Mouse (Mus musculus) cerebellum, adult 11-12 months (tissue): ENCODE results near the gene Sfxn2.

Source experiments
- DNase-seq: peaks from one replicate; pipeline ENCODE4 v3.0.0; 2022

Sfxn2 gene

GRCm38 (mm10) chr19:46600371-46600770, 27.2 kb downstream of the Sfxn2 start:
- no peak for DNase-seq

DNA sequence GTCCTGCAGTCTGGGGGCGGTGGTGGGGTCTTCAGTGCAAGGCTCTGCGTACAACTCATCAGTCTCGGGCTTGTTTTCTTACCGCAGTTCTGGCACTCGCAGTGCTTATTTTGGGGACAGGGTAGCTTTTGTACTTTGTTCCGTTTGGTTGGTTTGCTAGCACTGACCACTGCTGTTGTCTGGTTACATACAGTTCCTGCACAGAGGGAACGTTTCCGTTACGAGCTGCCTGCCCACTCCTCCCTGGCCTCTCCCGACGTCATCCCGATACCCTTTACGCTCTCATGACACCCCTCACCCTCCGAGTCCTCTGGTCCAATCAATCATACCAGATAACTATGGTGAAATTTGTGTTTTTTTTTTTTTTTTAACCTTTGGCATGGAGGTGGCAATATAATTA, 28.3 kb downstream of the Sfxn2 start:
- DNase-seq: no peak

- no peak for DNase-seq
Observed at GRCm38 (mm10) chr19:46602406-46602805, 29.2 kb downstream of the Sfxn2 start.

GRCm38 (mm10) chr19:46606718-46607117, 33.6 kb downstream of the Sfxn2 start:
- no peak for DNase-seq

DNA sequence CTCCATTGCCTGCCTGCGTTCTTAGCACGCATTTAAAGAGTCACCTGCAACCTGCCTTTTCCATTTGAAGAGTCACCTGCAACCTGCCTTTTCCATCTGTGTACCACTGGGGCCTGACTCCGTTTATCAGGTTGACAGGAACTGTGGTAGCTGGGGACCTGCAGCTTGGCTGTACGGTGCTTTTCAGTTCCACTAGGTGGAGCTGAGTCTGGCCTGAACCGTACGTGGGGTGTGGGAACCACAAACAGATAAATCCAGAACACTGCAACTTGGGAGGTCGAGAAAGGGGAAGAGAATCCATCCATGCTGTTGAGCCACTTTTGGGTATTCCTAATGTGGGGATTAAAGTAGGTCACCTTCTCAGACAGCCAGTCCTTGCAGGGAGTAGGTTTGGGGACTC, 34.3 kb downstream of the Sfxn2 start:
- DNase-seq: no peak

DNA sequence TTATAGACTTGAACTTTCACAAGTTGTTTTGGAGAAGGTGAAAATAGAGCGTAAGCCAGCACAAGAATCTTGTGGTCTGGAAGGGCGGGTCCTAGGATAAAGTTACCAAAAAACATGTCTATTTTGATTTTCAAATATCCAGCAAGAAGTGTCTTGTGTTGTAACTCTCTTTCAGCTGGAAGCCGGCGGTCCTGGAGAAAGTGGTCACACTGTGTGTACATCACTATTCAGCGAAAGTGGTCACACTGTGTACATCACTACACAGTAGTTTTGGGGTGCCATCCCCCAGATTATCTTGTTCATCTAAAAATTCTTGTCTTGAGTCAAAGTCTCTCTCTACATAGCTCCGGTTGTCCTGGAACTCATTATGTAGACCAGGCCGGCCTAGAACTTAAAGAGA, 35.0 kb downstream of the Sfxn2 start:
- no peak for DNase-seq

DNA sequence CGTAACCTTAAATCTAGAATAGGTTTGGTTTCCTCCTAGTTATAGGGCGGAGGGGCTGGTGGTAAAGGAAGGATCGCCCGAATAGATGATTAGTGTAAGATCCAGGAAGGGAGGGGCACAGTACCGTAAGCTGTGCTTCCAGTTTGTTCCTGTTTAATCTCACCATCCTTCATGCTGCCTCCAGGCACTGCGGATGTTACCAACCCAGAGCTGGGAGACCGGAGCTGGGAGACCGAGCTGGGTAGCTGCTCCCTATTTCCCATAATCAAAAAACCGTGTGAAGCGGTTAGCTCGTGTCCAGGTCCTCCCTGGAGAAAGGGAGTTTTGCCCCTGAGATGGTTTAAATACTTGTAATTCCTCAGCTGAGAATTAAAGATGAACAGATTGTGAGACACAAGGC, 43.2 kb downstream of the Sfxn2 start:
- DNase-seq: no peak

- no peak for DNase-seq
Observed at GRCm38 (mm10) chr19:46617361-46617760, 44.2 kb downstream of the Sfxn2 start.

DNA sequence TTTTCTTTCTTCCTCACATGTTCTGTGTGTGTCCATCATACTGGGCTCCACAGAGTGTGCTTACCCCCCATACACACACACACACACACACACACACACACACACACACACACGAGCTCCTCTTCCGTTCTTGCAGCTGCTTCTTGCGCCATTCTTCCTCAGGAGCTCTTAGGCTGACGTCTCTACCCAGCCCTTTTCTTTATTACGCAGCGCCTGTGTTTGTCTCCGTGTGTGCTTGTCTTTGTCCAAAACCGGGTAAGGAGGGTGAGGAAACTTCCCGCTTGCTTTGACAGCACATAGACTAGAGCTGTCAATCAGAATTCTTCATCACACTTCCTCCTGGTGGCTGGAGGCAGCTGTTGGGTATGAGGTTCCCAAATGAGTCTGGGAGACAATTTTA, 45.2 kb downstream of the Sfxn2 start:
- DNase-seq: no peak

DNA sequence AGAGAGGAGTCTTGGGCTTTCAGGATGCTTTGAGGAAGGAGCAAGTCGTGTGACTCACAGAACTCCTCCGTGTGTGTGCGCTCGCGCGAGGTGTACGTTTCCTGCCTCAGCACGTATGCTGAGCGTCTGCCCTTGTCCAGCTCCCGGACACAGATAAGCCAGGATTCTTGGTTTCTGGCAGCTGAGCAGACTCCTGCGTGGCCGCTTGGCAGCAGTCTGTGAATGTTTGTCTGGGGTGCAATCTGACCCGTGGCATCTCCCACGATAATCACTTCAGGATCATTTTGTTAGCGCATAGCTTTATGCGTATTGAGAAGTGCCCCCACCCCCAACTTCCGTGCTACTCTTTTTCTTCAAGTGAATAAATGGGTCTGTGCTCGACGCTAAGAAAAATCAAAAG, 45.8 kb downstream of the Sfxn2 start:
- peak; percentile 33 for DNase-seq

GRCm38 (mm10) chr19:46619518-46619917, 46.4 kb downstream of the Sfxn2 start:
- DNase-seq: no peak

- no peak for DNase-seq
Observed at GRCm38 (mm10) chr19:46620016-46620808, 47.0 kb downstream of the Sfxn2 start.

DNA sequence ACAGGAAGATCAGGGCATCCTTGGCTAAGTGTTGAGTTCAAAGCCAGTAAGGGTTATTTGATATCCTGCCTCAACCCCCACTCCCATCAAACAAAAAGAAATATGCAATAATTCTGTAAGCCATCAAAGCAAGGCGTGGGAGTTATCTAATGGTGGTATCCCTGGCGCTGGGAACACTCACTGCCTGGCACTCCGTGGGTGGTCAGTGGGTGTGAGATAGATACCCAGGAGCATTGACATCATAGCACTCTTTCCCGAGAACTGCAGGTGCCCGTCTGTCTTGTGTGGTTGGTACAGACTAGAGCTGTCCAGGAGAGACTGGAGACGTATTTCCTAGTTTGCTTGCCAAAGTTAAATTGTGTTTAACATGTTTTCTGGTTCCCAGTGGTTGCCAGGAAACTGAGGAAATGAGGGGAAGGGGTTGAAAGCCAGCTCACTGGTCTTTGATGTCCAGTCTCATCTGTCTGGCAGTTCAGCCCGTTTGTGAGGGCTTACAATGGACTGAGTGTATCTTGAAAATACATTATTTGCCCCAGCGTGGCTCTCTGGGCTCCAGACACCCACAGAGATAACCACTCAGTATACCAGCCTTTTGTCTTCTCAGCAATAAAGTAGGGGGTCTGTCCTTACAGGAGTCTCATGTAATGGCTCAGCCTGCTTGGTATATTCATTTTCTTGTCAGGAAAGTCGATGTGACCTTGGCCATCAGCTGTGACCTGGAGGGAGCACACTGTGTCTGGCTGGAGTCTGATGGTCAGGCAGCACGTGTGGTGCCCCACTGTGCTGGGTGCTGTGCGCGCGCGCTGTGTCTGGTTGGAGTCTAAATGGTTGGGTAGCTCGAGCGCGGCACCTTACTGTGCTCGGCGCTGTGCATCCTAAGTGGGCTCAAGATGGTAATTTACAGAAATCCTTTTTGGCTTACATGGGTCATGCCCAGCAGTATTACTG, 48.3 kb downstream of the Sfxn2 start:
- no peak for DNase-seq

DNA sequence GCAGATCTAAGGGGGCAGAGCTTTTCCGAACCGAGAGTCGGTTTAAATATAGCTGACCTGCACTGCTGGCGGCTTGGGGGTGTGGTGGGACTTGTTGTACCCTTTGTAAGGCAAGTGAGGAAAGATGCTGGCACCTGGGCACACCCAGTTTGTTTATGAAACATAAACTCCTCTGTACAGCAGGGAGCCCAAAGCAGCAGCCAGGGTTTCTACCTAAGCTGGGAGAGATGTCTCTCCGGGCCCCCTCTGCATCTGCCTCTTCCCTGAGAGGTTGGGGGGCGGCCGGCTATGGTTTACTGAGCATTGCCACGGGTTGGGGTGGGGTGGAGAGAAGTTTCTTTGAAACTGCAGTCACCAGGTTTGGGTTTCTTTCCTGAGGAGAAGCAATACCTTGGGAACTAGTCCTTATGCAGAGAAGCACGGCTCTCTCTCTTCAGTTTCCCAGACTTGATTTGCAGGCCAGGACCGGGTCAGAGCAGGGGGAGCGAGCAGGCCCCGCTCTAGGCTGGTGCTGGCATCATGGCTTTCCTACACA, 49.6 kb downstream of the Sfxn2 start:
- DNase-seq: no peak

DNA sequence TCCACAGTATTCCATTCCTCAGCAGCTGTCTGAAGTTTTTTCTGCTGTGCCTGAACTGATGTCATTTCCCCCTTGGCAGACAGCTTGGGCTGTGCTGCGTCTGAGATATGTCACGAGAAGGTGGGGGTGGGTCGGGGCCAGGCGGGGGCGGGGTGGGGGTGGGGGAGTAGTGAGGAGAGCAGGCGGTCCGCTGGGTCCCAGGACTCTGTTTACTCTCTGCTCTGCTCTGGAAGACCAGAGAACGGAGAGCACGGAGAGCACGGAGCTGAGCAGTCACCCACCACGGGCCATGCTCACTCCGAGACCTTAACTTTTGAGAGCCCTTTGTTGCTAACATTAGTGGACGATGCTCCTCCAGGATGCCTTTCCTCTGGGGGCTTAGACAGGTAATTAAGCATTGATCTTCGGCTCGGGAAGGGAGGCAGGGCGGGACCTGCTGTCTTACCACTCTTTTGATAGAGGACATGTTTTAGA, 50.1 kb downstream of the Sfxn2 start:
- DNase-seq: no peak

- DNase-seq: peak; percentile 36
Observed at GRCm38 (mm10) chr19:46623790-46624772, 50.9 kb downstream of the Sfxn2 start.

DNA sequence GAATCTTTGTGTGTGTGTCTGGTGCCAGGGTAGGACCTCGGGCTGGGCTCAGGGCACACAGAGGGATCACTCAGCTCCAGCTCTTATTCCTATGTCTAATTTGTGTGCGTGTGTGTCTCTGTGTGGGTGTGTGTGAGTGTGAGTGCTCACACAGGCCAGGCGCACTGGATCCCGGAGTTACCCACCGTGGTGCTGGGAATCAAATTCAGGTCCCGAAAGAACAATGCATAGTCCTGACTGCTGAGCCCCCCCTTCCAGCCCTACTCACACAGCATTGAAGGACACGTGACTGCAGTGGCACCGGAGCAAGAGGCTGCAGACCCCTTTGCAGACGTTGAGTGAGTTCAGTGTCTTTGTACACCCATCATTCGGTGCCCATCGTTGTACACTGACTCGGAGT, 51.9 kb downstream of the Sfxn2 start:
- no peak for DNase-seq

GRCm38 (mm10) chr19:46625519-46625918, 52.4 kb downstream of the Sfxn2 start:
- no peak for DNase-seq

DNA sequence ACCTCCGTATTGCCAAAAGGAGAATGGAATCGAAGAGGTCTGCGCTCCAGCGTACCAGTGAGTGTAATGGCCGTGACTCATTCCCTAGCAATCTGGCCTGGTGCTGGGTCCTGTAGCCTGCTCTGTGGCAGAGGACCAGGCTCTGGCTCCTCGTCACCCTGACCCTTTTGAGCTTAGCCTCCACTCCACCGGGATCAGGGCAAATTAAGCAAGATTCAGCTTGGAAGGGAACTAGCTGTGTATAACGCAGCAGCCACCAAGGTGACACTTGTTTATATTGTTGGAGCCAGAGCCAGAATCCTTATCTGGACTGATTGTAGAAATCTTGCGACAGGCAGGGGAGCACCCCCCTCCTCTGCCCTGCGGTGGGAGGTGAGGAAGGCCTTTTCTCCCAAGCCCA, 55.2 kb downstream of the Sfxn2 start:
- no peak for DNase-seq

GRCm38 (mm10) chr19:46629807-46630206, 56.6 kb downstream of the Sfxn2 start:
- DNase-seq: no peak

DNA sequence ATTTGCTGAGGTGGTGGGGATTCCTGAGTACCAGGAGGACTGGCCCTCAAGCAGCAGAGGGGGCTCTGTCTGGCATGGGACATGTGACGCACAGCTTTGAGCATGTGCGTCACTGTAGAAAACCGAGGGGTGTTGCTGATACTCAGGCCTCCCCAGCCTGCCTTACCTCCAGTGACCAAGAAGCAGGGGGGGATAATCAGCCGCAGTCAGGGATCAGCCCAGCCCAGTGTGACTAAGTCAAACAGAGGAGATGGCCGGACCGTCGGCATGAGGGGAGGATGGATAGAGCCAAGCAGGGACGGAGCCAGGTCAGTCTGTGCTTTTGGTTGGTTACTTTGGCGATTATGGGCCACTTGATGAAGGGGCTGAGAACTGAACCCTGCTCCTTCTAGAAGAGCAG, 58.5 kb downstream of the Sfxn2 start:
- no peak for DNase-seq

DNA sequence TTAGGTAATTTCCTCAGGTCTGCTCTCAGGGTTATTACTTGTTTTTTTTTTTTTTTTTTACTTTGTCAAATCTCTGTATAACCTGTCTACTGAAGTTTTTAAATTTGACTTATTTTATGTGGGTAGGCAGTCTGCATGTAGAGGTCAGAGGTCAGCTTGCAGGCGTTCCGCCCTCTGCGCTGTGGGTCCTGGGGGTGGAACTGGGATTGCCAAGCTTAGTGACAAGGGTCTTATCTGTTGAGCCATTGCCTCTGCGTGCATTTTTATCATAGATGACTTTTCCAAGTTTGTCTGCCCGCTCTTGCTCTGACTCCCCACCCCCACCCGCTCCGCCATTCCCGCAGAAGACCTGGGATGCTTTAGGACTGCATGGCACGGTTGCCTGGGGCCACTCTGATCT, 62.6 kb downstream of the Sfxn2 start:
- no peak for DNase-seq
